Mouse (Mus musculus) mouse embryonic stem cell (cell line): ENCODE results near the gene Map3k19.

ENCODE experiments used
- in situ Hi-C, 2 experiments: fragments of 300-500 bp; cut with MboI; formaldehyde crosslinking; loops; 1 replicate in 1 of 2; 3 replicates in 1 of 2; pipeline ENCODE4 v1.14.3; 2019 to 2020; ENCODE audit warnings: low sequenced_read_pairs in 2 of 2, low pct_unique_long_range_greater_than_20kb in 1 of 2, mixed read lengths in 1 of 2; ENCODE audit not compliant: unreplicated experiment in 1 of 2

The Map3k19 gene

DNA sequence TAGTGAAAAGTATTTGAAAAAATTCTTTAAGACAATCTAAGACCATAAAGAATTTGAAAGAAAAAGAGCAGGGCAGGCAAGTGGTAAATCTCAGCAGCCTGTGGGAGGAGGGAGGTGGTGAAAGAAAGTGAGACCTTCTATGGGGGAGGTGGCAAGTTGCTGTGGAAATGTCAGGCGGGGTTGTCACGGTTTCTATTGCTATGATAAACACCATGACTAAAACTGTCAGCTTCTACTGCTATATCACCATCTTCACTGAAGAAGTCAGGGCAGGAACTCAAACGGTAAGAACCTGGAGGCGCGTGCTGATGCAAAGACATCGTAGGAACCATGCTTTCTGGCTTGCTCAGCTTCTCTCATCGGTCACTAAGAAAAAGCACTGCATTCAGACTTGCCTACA is 41.9 kb downstream of the Map3k19 start:
- in situ Hi-C loops, result no loop called here

DNA sequence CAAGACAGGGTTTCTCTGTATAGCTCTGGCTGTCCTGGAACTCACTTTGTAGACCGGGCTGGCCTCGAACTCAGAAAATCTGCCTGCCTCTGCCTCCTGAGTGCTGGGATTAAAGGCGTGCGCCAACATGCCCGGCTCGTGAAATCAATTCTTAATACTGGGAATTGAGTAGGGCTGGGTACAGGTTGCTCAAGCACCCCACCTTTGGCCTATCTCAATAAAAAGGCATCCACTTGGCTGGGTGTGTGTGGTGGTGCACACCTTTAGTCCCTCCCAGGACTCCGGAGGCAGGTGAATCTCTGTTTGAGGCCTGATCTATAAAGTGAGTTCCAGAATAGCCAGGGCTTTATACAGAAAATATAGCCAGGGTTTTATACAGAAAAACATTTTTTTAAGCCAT is 46.2 kb downstream of the Map3k19 start:
- in situ Hi-C loops, result no loop called here

DNA sequence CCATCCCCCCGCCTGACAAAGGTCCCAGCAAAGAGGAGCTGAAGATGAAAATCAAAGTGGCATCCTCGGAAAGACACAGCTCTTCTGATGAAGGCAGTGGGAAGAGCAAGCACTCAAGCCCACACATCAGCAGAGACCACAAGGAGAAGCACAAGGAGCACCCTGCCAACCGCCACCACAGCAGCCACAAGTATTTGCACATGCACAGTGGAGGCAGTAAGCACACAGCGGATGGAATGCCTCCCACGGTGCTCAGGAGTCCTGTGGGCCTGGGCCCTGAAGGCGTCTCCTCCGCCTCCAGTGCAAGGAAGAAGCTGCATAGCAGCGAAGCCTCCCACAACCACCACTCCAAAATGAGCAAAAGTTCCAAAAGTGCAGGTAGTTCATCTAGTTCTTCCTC is 51.9 kb downstream of the Map3k19 start:
- in situ Hi-C loops, result no loop called here

DNA sequence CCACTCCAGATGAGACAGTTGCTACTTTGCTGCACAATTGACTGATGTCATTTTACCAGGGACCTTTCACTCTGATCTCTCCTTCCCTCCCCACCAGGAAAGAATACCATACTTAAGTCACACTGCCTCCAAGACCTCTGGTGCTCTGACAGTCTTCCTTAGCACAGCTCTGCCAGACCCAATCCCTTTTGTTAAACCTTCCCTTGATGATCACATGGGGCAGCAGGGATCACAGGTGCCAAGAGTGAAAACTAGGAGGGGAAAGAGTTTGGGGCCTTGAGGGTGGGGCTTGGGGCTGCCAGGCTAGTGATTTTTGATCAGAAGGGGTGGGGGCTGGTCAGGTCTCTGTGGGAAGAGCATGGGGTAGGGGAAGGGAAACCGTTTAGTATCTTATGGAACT is 58.1 kb downstream of the Map3k19 start:
- in situ Hi-C loops, result no loop called here

DNA sequence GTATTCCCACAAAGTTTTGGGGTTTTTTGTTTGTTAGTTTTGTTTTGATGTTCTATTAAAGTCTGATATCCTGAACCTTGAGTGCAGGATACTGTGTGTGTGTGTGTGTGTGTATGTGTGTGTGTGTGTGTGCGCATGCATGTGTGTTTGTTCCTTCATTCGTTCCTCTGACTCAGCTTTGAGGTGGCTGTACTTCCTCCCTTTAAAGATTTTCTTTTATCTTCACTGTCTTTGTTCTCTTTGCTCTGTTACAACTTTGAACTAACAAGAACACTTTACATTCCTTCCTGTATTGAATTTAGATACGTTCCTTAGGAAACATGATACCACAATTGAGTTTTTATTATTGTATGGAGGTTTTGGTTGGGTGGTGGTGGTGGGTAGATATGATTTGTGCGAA is 58.5 kb downstream of the Map3k19 start:
- in situ Hi-C loops, result no loop called here

DNA sequence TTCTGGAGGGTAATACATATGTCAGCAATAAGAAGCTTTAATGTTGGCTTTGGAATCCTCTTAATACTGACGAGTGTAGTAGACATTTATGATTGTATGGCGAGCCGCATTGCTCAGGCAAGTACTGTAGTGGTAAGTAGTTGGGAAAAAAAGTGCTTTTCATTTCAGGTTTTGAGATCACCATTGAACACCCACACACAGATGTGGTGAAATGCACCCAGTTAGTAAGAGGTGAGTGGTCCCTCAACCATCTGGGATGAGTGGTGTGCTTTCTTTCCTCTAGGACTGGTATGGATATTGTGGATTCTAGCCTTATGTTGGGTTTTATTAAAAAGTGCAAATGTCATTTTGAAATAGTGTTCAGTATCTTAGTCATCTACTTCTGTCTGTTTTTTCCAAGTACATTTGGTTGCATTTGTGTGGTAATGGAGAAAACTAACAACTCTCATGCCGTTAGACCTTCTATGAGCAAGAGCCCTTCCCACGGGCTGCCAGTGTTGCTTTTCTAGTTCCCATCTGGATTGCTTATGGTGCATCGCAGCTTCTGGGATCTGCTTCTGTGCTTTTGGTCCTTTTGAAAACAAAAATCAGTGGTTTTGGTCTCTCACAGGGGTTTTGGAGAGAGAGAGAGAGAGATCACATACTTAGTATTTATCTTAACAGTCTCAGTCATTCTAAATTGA is 59.6 kb downstream of the Map3k19 start:
- in situ Hi-C loops, result no loop called here

DNA sequence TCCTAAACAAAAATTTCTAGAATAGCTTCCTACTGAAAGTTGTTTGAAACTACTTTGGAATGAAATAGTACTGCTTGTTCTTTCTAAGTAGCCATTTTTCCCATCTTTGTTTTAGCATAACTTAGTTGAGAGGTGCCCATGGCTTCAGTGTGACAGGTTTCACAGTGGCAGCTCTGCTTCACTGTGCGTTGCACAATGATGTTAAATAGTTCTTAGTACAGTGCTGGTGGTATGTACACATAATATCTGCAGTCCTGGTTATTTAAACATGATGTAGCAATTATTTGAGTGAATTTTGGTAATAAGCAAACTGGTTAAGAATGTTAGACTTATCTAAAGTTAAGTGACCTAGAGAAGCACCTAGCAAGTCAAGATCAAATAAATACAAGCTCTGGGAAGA is 61.4 kb downstream of the Map3k19 start:
- in situ Hi-C loops, result no loop called here

DNA sequence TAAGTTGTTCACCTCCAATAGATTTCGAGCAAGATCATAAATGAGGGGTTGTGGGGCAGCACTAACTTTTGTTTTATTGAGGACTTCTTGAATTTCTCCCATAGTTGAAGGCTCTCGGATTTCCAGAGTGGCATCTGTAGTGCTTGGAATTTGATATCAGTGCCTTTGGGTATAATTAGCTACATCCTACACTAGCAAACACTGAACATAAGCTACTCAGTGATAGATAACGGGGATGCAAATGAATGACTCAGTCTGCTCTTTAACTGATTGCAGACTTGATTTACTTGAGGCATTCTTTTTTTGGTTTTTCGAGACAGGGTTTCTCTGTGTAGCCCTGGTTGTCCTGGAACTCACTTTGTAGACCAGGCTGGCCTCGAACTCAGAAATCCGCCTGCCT is 65.9 kb downstream of the Map3k19 start:
- in situ Hi-C loops, result no loop called here

DNA sequence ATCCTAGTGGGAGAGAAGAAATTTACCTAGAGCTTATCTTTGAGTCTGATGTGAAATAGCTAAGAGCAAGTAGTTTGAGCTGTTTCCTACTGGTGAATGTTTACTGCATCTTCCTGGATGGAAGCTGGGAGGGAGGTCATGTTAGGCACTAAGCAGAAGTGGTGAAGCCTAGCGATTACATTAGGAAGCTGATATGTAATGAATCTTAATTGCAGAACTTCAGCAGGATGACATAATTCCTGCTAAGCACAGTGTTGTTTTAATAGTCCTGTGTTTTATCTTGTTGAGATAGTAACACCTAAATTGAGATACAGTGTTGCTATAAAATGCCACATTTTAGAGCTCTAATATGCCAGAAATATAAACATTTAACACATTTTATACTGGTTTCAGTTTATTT is 68.9 kb downstream of the Map3k19 start:
- in situ Hi-C loops, result no loop called here

DNA sequence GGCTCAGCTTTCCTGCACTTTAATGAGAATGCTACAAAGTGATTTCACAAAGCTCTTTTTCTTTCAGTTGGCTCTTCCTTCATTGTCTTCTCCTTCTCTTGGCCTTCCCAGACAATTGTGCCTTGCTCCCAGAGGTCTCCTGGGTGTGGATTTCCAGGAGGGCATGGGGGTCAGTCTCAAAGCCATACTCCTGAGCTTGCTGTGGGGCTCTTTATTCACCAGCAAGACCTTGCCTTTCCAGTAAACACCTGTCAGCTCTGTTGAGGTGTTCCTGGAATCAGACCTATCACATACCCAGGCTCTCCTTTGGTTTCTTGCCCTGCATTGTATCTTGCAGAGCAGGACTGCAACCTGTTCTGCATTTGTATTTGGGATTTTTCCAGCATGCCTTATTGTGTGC is 71.0 kb downstream of the Map3k19 start:
- in situ Hi-C loops, result no loop called here

DNA sequence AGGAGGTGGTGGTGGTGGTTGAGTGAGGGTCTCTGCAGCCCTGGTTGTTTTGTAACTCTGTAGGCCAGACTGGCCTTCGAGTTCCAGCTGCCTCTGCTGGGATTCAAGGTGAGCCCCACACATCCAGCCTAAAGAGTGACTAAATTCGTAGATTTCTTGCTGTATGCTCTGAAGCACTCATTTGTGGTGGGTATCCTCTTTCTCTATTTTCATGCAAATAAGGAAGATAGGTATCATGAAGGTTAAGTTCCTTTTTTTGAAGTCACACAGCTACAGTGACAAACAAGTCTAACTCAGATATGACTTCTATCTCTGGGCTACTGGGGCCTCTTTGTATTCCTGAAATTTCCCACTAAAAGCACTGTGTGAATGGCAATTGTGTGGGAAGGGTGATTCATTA is 74.0 kb downstream of the Map3k19 start:
- in situ Hi-C loops, result no loop called here

DNA sequence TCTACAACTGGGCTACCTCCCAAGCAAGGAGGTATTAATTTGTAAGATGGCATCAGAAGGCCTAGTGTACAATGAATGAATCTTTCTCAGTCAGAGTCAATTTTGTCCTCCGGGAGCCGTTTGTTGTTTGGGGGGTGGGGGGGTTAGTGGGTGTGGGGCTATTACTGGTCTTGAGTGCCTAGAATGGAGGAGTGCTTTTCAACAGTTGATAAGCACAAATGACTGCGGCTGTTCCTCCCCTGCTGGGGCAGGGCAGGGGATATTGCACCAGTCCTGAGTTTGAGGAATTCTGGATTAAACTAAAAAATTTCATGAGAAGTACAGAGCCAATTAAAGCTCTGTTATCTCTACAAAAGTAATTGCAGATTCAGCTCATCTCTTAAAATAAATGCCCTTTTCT is 74.7 kb downstream of the Map3k19 start:
- in situ Hi-C loops, result no loop called here

DNA sequence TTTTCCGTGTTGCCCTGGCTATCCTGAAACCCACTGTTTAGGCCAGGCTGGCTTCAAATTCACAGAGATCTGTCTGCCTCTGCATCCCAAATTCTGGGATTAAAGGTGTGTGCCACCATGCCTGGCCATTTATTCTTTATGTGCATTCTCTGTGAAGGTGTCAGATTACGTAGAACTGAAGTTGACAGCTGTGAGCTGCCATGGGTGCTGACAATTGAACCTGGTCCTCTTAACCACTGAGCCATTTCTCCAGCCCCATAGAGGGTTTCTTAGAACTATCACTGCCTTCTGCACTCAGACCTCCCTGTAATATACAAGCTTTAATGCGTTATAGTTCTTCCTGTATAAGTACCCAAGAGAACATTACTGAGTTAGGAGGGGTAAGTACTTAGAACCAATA is 76.2 kb downstream of the Map3k19 start:
- in situ Hi-C loops, result no loop called here

DNA sequence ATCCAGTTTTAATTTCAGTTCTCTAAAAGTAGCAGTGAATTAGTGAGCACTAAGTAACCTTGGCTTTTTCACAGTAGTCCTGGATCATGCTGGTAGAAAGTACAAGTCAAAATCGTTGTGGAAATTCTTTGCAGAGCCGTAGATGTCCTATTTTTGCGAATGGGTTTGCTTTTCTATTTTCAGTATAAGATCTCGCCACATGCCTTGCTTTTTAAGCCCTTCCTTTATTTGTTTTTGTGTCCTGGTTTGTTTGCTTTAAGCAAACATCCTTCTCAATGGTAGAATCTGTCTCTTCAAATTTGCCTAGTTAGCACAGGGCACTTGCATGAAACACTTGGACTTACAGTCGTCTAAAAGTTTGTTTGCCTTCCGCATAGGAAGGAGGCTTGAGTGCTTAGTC is 78.6 kb downstream of the Map3k19 start:
- in situ Hi-C loops, result no loop called here

DNA sequence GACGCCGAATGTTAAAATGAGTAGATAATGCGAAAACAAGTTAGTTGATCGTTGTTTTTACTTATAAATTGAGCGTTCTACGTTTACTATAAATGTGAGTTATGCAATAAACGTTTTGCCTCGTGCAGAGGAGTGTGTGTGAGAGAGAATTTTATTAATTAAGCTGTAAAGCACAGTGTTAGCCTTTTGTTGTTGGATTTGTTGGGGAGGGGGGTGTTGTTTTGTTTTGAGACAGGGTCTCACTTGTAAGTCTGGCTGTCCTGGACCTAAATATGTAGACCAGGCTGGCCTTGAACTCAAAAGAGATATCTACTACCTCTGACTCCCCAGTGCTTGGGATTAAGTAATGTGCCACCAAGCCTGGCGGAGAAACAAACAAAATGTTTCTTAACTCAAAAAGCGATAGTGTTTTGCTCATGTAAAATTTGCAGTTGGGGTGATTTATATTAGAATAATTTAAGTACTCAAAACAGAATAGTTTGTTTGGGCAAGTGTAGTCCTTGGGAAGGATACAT is 79.6 kb downstream of the Map3k19 start:
- in situ Hi-C loops, result no loop called here

DNA sequence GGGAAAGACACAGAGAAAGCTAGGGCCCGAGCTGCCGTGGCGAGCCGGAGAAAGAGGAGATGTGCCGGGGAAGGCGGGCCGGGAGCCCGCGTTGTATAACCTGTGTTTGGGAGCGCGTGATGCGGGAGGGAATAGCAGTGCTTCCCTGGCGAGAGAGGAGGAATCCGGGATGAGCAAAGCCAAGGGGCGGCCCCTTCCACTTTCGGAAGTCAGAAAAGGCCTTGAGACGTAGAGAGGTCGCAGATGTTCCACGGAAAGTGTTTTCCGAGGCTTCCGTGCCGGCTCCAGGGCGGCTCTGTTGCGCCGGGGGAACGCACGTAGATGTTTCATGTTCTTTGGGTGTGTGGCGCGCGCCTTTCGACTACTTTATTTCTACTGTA is 80.3 kb downstream of the Map3k19 start:
- in situ Hi-C loops, result no loop called here

DNA sequence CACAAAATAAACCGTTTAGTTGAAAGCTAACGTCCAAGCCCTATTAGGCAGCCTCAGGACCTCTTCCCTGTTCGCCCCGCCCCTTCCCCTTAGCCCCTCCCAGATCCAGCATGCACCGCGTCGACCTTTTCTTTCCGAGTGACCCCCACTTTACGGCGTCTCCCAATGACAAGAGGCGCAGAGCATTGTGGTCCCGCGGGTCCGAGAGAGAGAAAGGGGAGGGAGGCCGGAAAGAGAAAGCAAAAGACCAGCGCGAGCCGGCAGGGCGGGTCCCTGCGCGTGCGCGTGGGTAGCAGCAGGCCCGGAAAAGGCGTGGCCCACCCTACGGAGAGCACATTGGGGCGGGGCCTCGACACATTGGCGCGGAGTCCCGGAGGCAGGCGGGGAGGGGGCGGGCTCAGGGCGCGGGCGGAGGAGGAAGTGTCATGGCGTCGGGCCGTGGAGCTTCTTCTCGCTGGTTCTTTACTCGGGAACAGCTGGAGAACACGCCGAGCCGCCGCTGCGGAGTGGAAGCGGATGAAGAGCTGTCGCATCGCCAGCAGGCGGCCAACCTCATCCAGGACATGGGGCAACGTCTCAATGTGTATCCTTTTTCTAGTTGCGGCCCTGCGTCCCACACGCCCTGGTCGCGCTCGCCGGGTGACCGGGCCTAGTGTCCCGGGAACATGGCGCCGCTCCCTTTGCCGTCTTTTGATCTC is 80.9 kb downstream of the Map3k19 start, which contains the start of gene Ccnt2:
Gene Ccnt2 (plus strand): TSS at position 362 of the 698 bp plus-strand sequence.
- in situ Hi-C loops, result no loop called here

DNA sequence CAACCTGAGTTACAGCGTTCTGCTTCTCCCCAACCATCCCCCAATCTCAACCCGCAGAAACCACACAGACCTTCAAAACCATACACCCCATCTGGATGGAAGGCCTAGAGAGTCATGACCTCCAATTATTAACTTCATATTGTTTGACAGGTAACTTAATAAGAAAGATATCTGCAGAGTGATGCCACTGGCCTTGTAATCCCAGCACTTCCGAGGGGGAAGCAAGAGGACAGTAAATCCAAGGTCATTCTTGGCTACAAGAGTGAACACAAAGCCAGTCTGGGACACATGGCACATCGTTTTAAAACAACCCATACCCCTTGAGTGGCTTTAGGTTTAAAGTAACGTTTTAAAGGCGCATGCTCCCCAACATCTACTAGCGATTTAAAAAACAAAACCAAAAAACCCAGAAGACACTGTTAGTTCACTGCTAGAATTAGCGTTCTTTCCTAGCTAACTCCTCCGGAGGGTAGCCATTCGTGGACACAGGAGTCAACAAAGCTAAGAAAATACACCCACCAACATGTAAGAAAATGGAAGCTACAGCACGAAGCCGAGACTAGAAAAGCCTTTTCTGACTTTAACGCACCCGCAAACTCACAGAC is 81.5 kb downstream of the Map3k19 start:
- in situ Hi-C loops, result no loop called here

DNA sequence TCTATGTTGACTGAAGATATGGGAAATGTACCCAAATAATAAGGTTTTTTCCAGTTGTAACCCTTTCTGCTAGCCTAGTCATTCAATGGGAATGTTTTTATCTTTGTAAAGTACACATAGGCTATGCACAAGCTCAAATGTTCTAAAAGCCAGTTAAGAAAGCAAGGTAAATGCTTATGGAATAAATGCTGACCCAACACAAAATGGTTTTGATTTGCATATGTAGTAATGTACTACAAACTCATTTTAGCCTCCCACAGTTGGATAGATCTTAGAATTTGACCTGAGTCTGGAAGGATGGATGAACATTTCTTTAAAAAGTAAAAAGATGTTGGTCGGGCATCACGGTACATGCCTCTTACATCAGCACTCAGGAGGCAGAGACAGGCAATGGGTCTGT is 88.1 kb downstream of the Map3k19 start:
- in situ Hi-C loops, result loop anchor here (10.0 kb wide), 2 partner anchors 82 to 262 kb away; no protein-coding TSS in a partner anchor

DNA sequence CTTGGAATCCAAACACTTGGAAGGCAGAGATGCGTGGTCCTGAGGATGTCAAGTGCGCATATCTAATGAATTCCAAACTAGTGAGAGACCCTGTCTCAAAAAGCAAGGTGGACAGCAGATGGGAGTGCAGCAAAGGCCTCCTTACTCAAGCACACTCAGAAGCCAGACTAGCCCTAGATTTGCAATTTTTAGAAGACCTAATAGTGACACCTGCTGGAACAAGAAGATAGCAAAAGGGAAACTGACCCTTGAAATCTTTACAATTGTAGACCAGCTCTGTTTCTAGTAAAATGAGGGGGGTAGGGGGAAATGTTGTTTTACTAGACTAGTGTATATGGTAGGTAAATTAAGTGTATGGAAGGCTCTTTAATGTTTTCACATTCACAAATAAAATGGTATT is 89.4 kb downstream of the Map3k19 start:
- in situ Hi-C loops, result loop anchor here (10.0 kb wide), 2 partner anchors 81 to 261 kb away; no protein-coding TSS in a partner anchor
